Mouse (Mus musculus) midbrain, postnatal 0 days (tissue): ENCODE measurements at regions not wholly inside any gene's neighbourhood (a gene's known extent, or its start where the extent isn't known, plus 50 kb on each side); places are given as distances from the start of the nearest gene placed in this dataset.

Experiments used
- ATAC-seq: fragments of 200-750 bp; cut with Nextera tagmentation; 2 replicates; pipeline ENCODE4 v1.8.0; 2017; ENCODE audit warnings: moderate number of reproducible peaks, mild to moderate bottlenecking, moderate TSS enrichment, moderate library complexity; ENCODE audit not compliant: low FRiP score
- DNase-seq: peaks from one replicate; pipeline ENCODE4 v3.0.0-alpha.2; 2015; ENCODE audit warnings: low spot score
- H3K27ac ChIP-seq: fragments of 300-500 bp; sonication (generic); 2 replicates; pipeline ENCODE4 v1.5.1; 2014; ENCODE audit warnings: low read depth, mild to moderate bottlenecking, low read length, mixed read lengths
- H3K27me3 ChIP-seq: fragments of 300-500 bp; sonication (generic); 2 replicates; pipeline ENCODE4 v1.6.1; 2014; ENCODE audit warnings: low read length, control low read depth, mixed read lengths; ENCODE audit not compliant: insufficient read depth
- H3K36me3 ChIP-seq: fragments of 300-500 bp; sonication (generic); 2 replicates; pipeline ENCODE4 v1.6.1; 2014; ENCODE audit warnings: low read length, control low read depth, mixed read lengths; ENCODE audit not compliant: insufficient read depth
- H3K4me1 ChIP-seq: fragments of 300-500 bp; sonication (generic); 2 replicates; pipeline ENCODE4 v1.6.1; 2014; ENCODE audit warnings: mild to moderate bottlenecking, control low read depth, antibody characterized with exemption, low read length, mixed read lengths; ENCODE audit not compliant: insufficient read depth
- H3K4me2 ChIP-seq: fragments of 300-500 bp; sonication (generic); 2 replicates; pipeline ENCODE4 v1.6.1; 2014; ENCODE audit warnings: low read depth, mild to moderate bottlenecking, low read length, mixed read lengths; ENCODE audit not compliant: poor library complexity, severe bottlenecking
- H3K4me3 ChIP-seq: fragments of 300-500 bp; sonication (generic); 2 replicates; pipeline ENCODE4 v1.5.1; 2014; ENCODE audit warnings: low read depth, mild to moderate bottlenecking, low read length, moderate library complexity
- H3K9ac ChIP-seq: fragments of 300-500 bp; sonication (generic); replicated peaks from 2 replicates; pipeline ENCODE4 v1.6.1; 2014; ENCODE audit warnings: mild to moderate bottlenecking, low read length, moderate library complexity, mixed read lengths; ENCODE audit not compliant: poor library complexity, severe bottlenecking
- H3K9me3 ChIP-seq: fragments of 300-500 bp; sonication (generic); 2 replicates; pipeline ENCODE4 v1.6.1; 2016; ENCODE audit warnings: low read length, control low read depth
- CTCF ChIP-seq: IDR thresholded peaks from 2 replicates; pipeline ENCODE4 v1.5.1; 2016; ENCODE audit warnings: antibody characterized with exemption, mild to moderate bottlenecking
- WGBS: fragments of 180-500 bp; shearing (Covaris S2); extraction: QIAGEN DNeasy Blood & Tissue Kit; methylation state at CpG from one replicate; pipeline ENCODE4 v1.1.7; 2014; 5-methylcytosine and 5-hydroxymethylcytosine counted together

DNA sequence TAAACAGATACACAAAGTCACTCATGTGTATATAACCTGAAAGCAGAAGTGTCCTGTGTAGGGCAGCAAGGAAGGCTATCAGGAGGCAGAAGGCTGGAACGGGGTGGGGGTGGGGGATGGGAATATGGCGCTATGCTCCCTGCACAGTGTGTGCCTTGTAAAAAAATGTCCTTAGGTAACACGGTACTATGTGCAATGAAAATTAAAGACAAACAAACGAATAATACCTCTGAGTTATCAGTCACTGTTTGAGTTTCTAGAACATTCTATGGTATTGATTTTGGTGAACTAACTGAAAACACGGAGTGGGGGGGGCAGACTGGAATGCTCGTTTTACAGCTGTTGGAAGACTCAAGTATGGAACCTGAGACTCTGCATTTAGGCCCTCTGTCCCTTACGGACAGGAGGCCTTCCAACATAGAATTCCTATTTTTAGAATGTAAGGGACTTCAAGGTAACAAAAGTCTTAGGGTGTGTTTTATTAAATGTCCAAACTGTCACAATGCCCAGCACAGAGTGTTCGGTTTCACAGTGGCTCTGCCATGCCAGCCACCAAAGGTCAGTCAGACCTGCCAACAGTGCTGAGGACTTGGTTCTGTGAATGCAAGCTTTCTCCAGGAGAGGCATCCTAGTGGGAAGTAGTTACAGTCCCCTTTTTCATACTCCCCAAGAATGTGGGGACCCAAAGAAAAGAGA is 240.6 kb downstream of the Ano6 start:
- Histone ChIP-seq H3K4me2 (no peak overlapping the region), H3K9ac (no peak overlapping the region), H3K9me3 (no peaks in the 10 kb centered on the region), H3K27me3 (no peaks in the 10 kb centered on the region), H3K4me3 (no peak overlapping the region), H3K4me1 (no peaks in the 10 kb centered on the region), H3K36me3 (no peaks in the 10 kb centered on the region), H3K27ac (no peak overlapping the region)
- DNase-seq (no peak), ATAC-seq (no peak)
- no peak for TF ChIP-seq CTCF
- 85% methylated on average over 8 of the region's 8 CpGs for WGBS

DNA sequence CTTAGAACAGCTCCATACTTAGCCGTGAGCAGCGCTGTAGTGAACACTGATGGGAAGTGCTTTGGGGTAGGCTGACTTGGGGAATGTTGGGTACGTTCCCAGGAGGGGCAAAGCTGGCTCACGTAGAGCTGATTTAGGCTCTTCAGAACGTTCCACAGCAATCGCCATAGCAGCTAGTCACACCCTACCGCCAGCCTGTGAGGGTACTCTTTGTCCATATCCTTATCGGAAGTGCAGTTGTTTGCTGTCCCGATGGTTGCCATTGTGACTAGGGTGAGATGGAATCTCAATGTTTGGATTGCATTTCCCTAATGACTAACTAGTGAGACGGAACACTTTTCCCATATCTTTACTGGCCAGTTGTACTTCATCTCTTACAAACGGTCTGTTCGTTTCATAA is 244.6 kb downstream of the Ano6 start:
- H3K4me3 ChIP-seq, result no peak overlapping the region
- 72% methylated on average over 12 of the region's 12 CpGs for WGBS
- DNase-seq (no peak), ATAC-seq (no peak)
- H3K36me3 ChIP-seq, result no peaks in the 10 kb centered on the region
- H3K9ac ChIP-seq, result no peak overlapping the region
- no peaks in the 10 kb centered on the region for H3K9me3 ChIP-seq
- no peaks in the 10 kb centered on the region for H3K27me3 ChIP-seq
- no peaks in the 10 kb centered on the region for H3K4me1 ChIP-seq
- H3K4me2 ChIP-seq, result no peak overlapping the region
- no peak for TF ChIP-seq CTCF
- H3K27ac ChIP-seq, result no peak overlapping the region

DNA sequence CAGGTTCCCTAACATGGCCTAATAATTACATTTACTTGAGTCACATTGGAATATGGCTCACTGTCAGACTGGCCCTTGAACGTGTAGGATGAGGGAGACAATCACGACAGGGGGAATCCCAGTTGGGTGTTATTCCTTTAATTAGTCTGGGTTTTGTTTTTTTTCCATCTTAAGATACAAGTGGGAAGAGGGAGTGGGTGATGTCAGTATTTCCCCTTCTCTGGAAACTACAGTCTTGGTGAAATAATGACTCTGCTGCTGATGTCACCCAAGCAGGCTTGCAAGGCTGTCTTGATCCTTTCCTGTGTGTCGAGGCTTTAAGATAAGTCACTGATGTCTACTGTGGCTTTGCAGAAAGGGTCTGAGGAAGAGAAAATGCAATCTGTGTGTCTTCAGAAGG is 241.8 kb upstream of the Arid2 start:
- Histone ChIP-seq H3K4me1 (no peaks in the 10 kb centered on the region), H3K27me3 (no peaks in the 10 kb centered on the region), H3K9ac (no peak overlapping the region), H3K36me3 (no peaks in the 10 kb centered on the region), H3K4me3 (no peak overlapping the region), H3K9me3 (no peaks in the 10 kb centered on the region), H3K27ac (no peak overlapping the region), H3K4me2 (no peak overlapping the region)
- DNase-seq (no peak), ATAC-seq (no peak)
- WGBS, result 80% methylated on average over 3 of the region's 3 CpGs
- TF ChIP-seq CTCF, result no peak

DNA sequence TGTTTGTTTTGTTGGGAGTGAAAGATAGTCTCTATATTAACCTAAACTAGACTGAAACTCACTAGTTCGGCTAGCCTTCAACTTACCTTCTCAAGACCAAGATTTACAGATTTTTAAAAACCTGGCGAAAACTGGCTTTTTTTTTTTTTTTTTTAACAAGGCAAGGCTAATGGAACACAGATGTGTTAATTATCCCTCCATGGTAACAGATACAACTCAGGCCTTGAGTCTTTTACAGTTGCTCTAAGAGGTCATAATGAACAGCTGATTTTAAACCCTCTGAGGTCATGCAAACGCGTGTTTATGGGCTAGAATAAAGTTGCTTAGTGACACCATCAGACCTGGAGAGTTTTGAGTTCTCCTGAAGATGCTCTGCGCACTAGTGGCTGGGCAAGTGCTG is 240.7 kb upstream of the Arid2 start:
- Histone ChIP-seq H3K27ac (no peak overlapping the region), H3K27me3 (no peaks in the 10 kb centered on the region), H3K4me3 (no peak overlapping the region), H3K9ac (no peak overlapping the region), H3K36me3 (no peaks in the 10 kb centered on the region), H3K4me1 (no peaks in the 10 kb centered on the region), H3K9me3 (no peaks in the 10 kb centered on the region), H3K4me2 (no peak overlapping the region)
- no peak for TF ChIP-seq CTCF
- ATAC-seq (no peak), DNase-seq (no peak)
- 92% methylated on average over 5 of the region's 5 CpGs for WGBS

DNA sequence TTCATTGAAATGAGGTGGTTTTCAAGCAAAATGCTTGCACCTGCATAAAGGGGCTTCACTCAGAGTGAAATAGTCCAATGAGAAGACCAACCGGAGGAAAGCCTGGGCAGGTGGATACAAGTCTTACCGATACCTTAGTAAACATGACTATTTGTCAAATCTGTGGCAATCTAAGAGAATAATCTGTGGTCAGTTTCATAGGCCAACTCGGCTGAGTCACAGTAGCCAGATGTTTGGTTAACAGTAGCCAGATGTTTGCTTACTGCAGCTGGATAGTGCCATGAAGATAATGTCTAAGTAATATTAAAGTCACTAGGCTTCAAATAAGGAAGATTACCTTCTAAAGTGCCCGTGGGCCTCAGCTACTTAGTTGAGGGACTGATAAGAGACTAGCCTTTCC is 236.9 kb upstream of the Arid2 start:
- Histone ChIP-seq H3K9me3 (no peaks in the 10 kb centered on the region), H3K27me3 (no peaks in the 10 kb centered on the region), H3K36me3 (no peaks in the 10 kb centered on the region), H3K4me2 (no peak overlapping the region), H3K4me3 (no peak overlapping the region), H3K27ac (no peak overlapping the region), H3K4me1 (no peaks in the 10 kb centered on the region), H3K9ac (no peak overlapping the region)
- no peak for ATAC-seq
- no peak for TF ChIP-seq CTCF
- DNase-seq, result no peak
- 88% methylated on average over 4 of the region's 4 CpGs for WGBS

DNA sequence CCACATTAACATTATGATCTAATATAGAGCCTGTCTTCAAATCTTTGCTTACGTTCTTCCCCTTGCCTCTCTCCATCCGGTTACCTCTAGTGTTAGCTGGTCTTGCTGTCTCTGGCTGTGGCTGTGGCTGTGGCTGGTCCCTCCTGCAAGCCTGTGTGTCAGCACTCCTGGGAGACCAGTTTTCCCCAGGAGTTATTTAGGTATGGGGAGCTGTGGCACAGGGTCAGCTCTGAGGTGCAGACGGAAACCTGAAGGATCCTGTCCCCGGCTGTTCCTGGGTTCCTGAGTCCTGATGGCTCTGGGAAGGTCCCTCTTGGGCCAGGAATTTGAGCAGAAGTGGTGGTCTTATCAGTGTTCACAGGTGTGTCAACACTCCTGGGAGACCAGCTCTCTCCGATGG is 234.7 kb upstream of the Arid2 start:
- H3K4me3 ChIP-seq, result no peak overlapping the region
- H3K4me2 ChIP-seq, result no peak overlapping the region
- ATAC-seq, result no peak
- DNase-seq, result no peak
- no peak for TF ChIP-seq CTCF
- no peaks in the 10 kb centered on the region for H3K27me3 ChIP-seq
- no peak overlapping the region for H3K9ac ChIP-seq
- no peaks in the 10 kb centered on the region for H3K4me1 ChIP-seq
- H3K36me3 ChIP-seq, result no peaks in the 10 kb centered on the region
- no peaks in the 10 kb centered on the region for H3K9me3 ChIP-seq
- no peak overlapping the region for H3K27ac ChIP-seq
- 92% methylated on average over 5 of the region's 5 CpGs for WGBS
